Mouse (Mus musculus): Measurements from ENCODE around the gene Lgr4.

GRCm38 (mm10) chr2:110020430-110020829 is 103.0 kb downstream of the Lgr4 start:
- TF ChIP-seq CTCF (IDR thresholded peaks at IDR 0.05; ENCODE audit: low read depth) (no peak), EP300 (IDR thresholded peaks at IDR 0.05; ENCODE audit: low read depth) (no peak)
